Mouse (Mus musculus): ENCODE results near the gene Greb1. TPM values are rescaled to one million over a fixed set of nuclear protein-coding genes. Genes with fewer than 3 reads are reported as not detected.

The Greb1 gene
- polyA plus RNA-seq, 1 experiment from 2014 or later, result 3.8 TPM

GRCm38 (mm10) chr12:16795781-16796180 lies 4.9 kb downstream of the Greb1 start:
- H3K27me3 ChIP-seq (ENCODE audit: control insufficient read depth, insufficient read depth, low read depth, low read length), result no peaks in the 10 kb centered on the region
- no peak overlapping the region for H3K4me2 ChIP-seq (ENCODE audit: low read depth, low read length)
- ATAC-seq (ENCODE audit: low read depth), result no peak
- peaks cover 8% of the 10 kb centered on the region for H3K4me1 ChIP-seq (replicated peaks; ENCODE audit: control insufficient read depth, insufficient read depth, low read length)
- no peaks in the 10 kb centered on the region for H3K36me3 ChIP-seq (ENCODE audit: control insufficient read depth, insufficient read depth, low read length)
- H3K4me3 ChIP-seq (ENCODE audit: low read length), result no peak overlapping the region
- no peaks in the 10 kb centered on the region for H3K9me3 ChIP-seq (ENCODE audit: control insufficient read depth, low read length)
- WGBS, result 84% methylated on average over 3 of the region's 3 CpGs
- H3K27ac ChIP-seq (ENCODE audit: low read length), result no peak overlapping the region
- no peak overlapping the region for H3K9ac ChIP-seq (ENCODE audit: low read length)

- Histone ChIP-seq H3K27me3 (ENCODE audit: control insufficient read depth, insufficient read depth, low read depth, low read length) (no peaks in the 10 kb centered on the region), H3K4me1 (replicated peaks; ENCODE audit: control insufficient read depth, insufficient read depth, low read length) (no peaks in the 10 kb centered on the region), H3K4me2 (ENCODE audit: low read depth, low read length) (no peak overlapping the region), H3K36me3 (ENCODE audit: control insufficient read depth, insufficient read depth, low read length) (no peaks in the 10 kb centered on the region), H3K9ac (ENCODE audit: low read length) (no peak overlapping the region), H3K9me3 (ENCODE audit: control insufficient read depth, low read length) (no peaks in the 10 kb centered on the region), H3K27ac (ENCODE audit: low read length) (no peak overlapping the region), H3K4me3 (ENCODE audit: low read length) (no peak overlapping the region)
- no peak for ATAC-seq (ENCODE audit: low read depth)
- WGBS, result 77% methylated on average over 4 of the region's 4 CpGs
Measured at GRCm38 (mm10) chr12:16793371-16793770, 7.3 kb downstream of the Greb1 start.

GRCm38 (mm10) chr12:16790456-16790855 lies 10.2 kb downstream of the Greb1 start:
- Histone ChIP-seq H3K27ac (ENCODE audit: low read length) (no peak overlapping the region), H3K9me3 (ENCODE audit: control insufficient read depth, low read length) (no peaks in the 10 kb centered on the region), H3K4me1 (replicated peaks; ENCODE audit: control insufficient read depth, insufficient read depth, low read length) (no peaks in the 10 kb centered on the region), H3K9ac (ENCODE audit: low read length) (no peak overlapping the region), H3K4me3 (ENCODE audit: low read length) (no peak overlapping the region), H3K27me3 (ENCODE audit: control insufficient read depth, insufficient read depth, low read depth, low read length) (no peaks in the 10 kb centered on the region), H3K36me3 (ENCODE audit: control insufficient read depth, insufficient read depth, low read length) (no peaks in the 10 kb centered on the region), H3K4me2 (ENCODE audit: low read depth, low read length) (no peak overlapping the region)
- no peak for ATAC-seq (ENCODE audit: low read depth)
- WGBS, result 59% methylated on average over 4 of the region's 4 CpGs

- 23% methylated on average over 4 of the region's 4 CpGs for WGBS
- Histone ChIP-seq H3K9ac (ENCODE audit: low read length) (no peak overlapping the region), H3K27me3 (ENCODE audit: control insufficient read depth, insufficient read depth, low read depth, low read length) (no peaks in the 10 kb centered on the region), H3K4me3 (ENCODE audit: low read length) (no peak overlapping the region), H3K4me1 (replicated peaks; ENCODE audit: control insufficient read depth, insufficient read depth, low read length) (no peaks in the 10 kb centered on the region), H3K4me2 (ENCODE audit: low read depth, low read length) (no peak overlapping the region), H3K36me3 (ENCODE audit: control insufficient read depth, insufficient read depth, low read length) (no peaks in the 10 kb centered on the region), H3K27ac (ENCODE audit: low read length) (no peak overlapping the region), H3K9me3 (ENCODE audit: control insufficient read depth, low read length) (no peaks in the 10 kb centered on the region)
- ATAC-seq (ENCODE audit: low read depth), result no peak
Measured at GRCm38 (mm10) chr12:16789756-16790155, 10.9 kb downstream of the Greb1 start.

GRCm38 (mm10) chr12:16789199-16789598 lies 11.5 kb downstream of the Greb1 start:
- 48% methylated on average over 1 of the region's 1 CpGs for WGBS
- no peaks in the 10 kb centered on the region for H3K36me3 ChIP-seq (ENCODE audit: control insufficient read depth, insufficient read depth, low read length)

GRCm38 (mm10) chr12:16788600-16788999 lies 12.1 kb downstream of the Greb1 start:
- Histone ChIP-seq H3K9ac (ENCODE audit: low read length) (no peak overlapping the region), H3K4me3 (ENCODE audit: low read length) (no peak overlapping the region), H3K9me3 (ENCODE audit: control insufficient read depth, low read length) (no peaks in the 10 kb centered on the region), H3K27me3 (ENCODE audit: control insufficient read depth, insufficient read depth, low read depth, low read length) (no peaks in the 10 kb centered on the region), H3K27ac (ENCODE audit: low read length) (no peak overlapping the region), H3K4me1 (replicated peaks; ENCODE audit: control insufficient read depth, insufficient read depth, low read length) (no peaks in the 10 kb centered on the region), H3K4me2 (ENCODE audit: low read depth, low read length) (no peak overlapping the region), H3K36me3 (ENCODE audit: control insufficient read depth, insufficient read depth, low read length) (no peaks in the 10 kb centered on the region)
- ATAC-seq (ENCODE audit: low read depth), result no peak
- 46% methylated on average over 2 of the region's 2 CpGs for WGBS

More at GRCm38 (mm10) chr12:16789199-16789598, 11.5 kb downstream of the Greb1 start:
- no peak overlapping the region for H3K4me3 ChIP-seq (ENCODE audit: low read length)
- H3K9ac ChIP-seq (ENCODE audit: low read length), result no peak overlapping the region
- H3K9me3 ChIP-seq (ENCODE audit: control insufficient read depth, low read length), result no peaks in the 10 kb centered on the region
- H3K27ac ChIP-seq (ENCODE audit: low read length), result no peak overlapping the region
- ATAC-seq (ENCODE audit: low read depth), result no peak
- H3K27me3 ChIP-seq (ENCODE audit: control insufficient read depth, insufficient read depth, low read depth, low read length), result no peaks in the 10 kb centered on the region
- no peak overlapping the region for H3K4me2 ChIP-seq (ENCODE audit: low read depth, low read length)
- no peaks in the 10 kb centered on the region for H3K4me1 ChIP-seq (replicated peaks; ENCODE audit: control insufficient read depth, insufficient read depth, low read length)

- no peaks in the 10 kb centered on the region for H3K27me3 ChIP-seq (ENCODE audit: control insufficient read depth, insufficient read depth, low read depth, low read length)
- 0 out of 2 replicates have a peak, but pooled peaks cover 2% of the 10 kb centered on the region for H3K4me1 ChIP-seq (replicated peaks; ENCODE audit: control insufficient read depth, insufficient read depth, low read length)
- 72% methylated on average over 14 of the region's 14 CpGs for WGBS
- no peak overlapping the region for H3K27ac ChIP-seq (ENCODE audit: low read length)
- no peak overlapping the region for H3K4me3 ChIP-seq (ENCODE audit: low read length)
- no peak overlapping the region for H3K4me2 ChIP-seq (ENCODE audit: low read depth, low read length)
- no peaks in the 10 kb centered on the region for H3K9me3 ChIP-seq (ENCODE audit: control insufficient read depth, low read length)
- no peak for ATAC-seq (ENCODE audit: low read depth)
- H3K9ac ChIP-seq (ENCODE audit: low read length), result no peak overlapping the region
- no peaks in the 10 kb centered on the region for H3K36me3 ChIP-seq (ENCODE audit: control insufficient read depth, insufficient read depth, low read length)
Measured at GRCm38 (mm10) chr12:16781034-16781746, 19.5 kb downstream of the Greb1 start.

GRCm38 (mm10) chr12:16780320-16780719 lies 20.4 kb downstream of the Greb1 start:
- Histone ChIP-seq H3K4me3 (ENCODE audit: low read length) (no peak overlapping the region), H3K27me3 (ENCODE audit: control insufficient read depth, insufficient read depth, low read depth, low read length) (no peaks in the 10 kb centered on the region), H3K9me3 (ENCODE audit: control insufficient read depth, low read length) (no peaks in the 10 kb centered on the region), H3K27ac (ENCODE audit: low read length) (no peak overlapping the region), H3K4me2 (ENCODE audit: low read depth, low read length) (no peak overlapping the region), H3K36me3 (ENCODE audit: control insufficient read depth, insufficient read depth, low read length) (no peaks in the 10 kb centered on the region), H3K4me1 (replicated peaks; ENCODE audit: control insufficient read depth, insufficient read depth, low read length) (0 out of 2 replicates have a peak, but pooled peaks cover 2% of the 10 kb centered on the region), H3K9ac (ENCODE audit: low read length) (no peak overlapping the region)
- ATAC-seq (ENCODE audit: low read depth), result no peak
- 90% methylated on average over 3 of the region's 3 CpGs for WGBS

GRCm38 (mm10) chr12:16779165-16779564 lies 21.5 kb downstream of the Greb1 start:
- no peak overlapping the region for H3K27ac ChIP-seq (ENCODE audit: low read length)
- H3K4me2 ChIP-seq (ENCODE audit: low read depth, low read length), result no peak overlapping the region
- no peak overlapping the region for H3K4me3 ChIP-seq (ENCODE audit: low read length)
- H3K4me1 ChIP-seq (replicated peaks; ENCODE audit: control insufficient read depth, insufficient read depth, low read length), result 0 out of 2 replicates have a peak, but pooled peaks cover 2% of the 10 kb centered on the region
- no peaks in the 10 kb centered on the region for H3K9me3 ChIP-seq (ENCODE audit: control insufficient read depth, low read length)
- H3K27me3 ChIP-seq (ENCODE audit: control insufficient read depth, insufficient read depth, low read depth, low read length), result no peaks in the 10 kb centered on the region
- ATAC-seq (ENCODE audit: low read depth), result no peak
- H3K9ac ChIP-seq (ENCODE audit: low read length), result no peak overlapping the region
- WGBS, result 73% methylated on average over 2 of the region's 2 CpGs
- no peaks in the 10 kb centered on the region for H3K36me3 ChIP-seq (ENCODE audit: control insufficient read depth, insufficient read depth, low read length)

All from lung, embryonic 16.5 days (tissue).